ENCODE assay signal across 38 mouse cellular contexts in genomic region chr6:72315384-72315783, GRCm38 (mm10). TPM values are rescaled to one million over a fixed set of nuclear protein-coding genes. Genes with fewer than 3 reads are reported as not detected.
DNase-seq lines count a peak whose midpoint lies in the region; ATAC-seq and TF ChIP-seq lines count a peak whose summit lies in the region.
"Had no signal": no experiment of that assay in that cellular context is flagged by ENCODE, and none has a peak within 500 bp of the region (broad histone marks: within the 10 kb centered on the region; RNA-seq: fewer than 3 reads in every experiment).

No protein-coding gene starts in this region.

- ATAC-seq in heart, embryonic 13.5 days (ENCODE audit: extremely low read depth, insufficient number of reproducible peaks, low FRiP score, low TSS enrichment): no peak
- ATAC-seq in lung, embryonic 15.5 days (ENCODE audit: borderline replicate concordance, extremely low read depth, low FRiP score, low TSS enrichment): no peak
- ATAC-seq: forebrain, embryonic 14.5 days; inflammation-experienced regulatory T-cells, adult 6 months; midbrain, embryonic 16.5 days had no signal

- no peak for TF ChIP-seq RAD21 in MEL (IDR thresholded peaks at IDR 0.05; ENCODE audit: low read depth, low read length)

- H3K9ac ChIP-seq in heart, embryonic 13.5 days: 0 out of 2 replicates have a peak overlapping the region, but pooled peaks have one; percentile 24
- H3K9ac ChIP-seq in lung, embryonic 15.5 days: no peak overlapping the region
- no peak overlapping the region for H3K9ac ChIP-seq in MEL (ENCODE audit: control insufficient read depth, low read depth, low read length, poor library complexity, severe bottlenecking)
- H3K9ac ChIP-seq: embryonic facial prominence, embryonic 12.5 days; hindbrain, embryonic 15.5 days; limb, embryonic 13.5 days had no signal

- no peaks in the 10 kb centered on the region for H3K79me2 ChIP-seq in MEL (ENCODE audit: control insufficient read depth, insufficient read depth, low read length, poor library complexity)

- no peak overlapping the region for H3K4me3 ChIP-seq in heart, embryonic 13.5 days
- no peak overlapping the region for H3K4me3 ChIP-seq in lung, embryonic 15.5 days
- no peak overlapping the region for H3K4me3 ChIP-seq in MEL (ENCODE audit: control insufficient read depth in 1 of 2, insufficient read depth in 1 of 2, low read depth in 2 of 2, low read length in 2 of 2)
- H3K4me3 ChIP-seq: embryonic facial prominence, embryonic 12.5 days; hindbrain, embryonic 10.5 days; hindbrain, embryonic 15.5 days; layer of hippocampus, adult 2 months; left cerebral cortex, adult 2 months; limb, embryonic 13.5 days had no signal

- peaks cover 40% of the 10 kb centered on the region for H3K4me1 ChIP-seq in heart, embryonic 13.5 days
- H3K4me1 ChIP-seq in lung, embryonic 15.5 days: no peaks in the 10 kb centered on the region
- H3K4me1 ChIP-seq in MEL (ENCODE audit: control insufficient read depth in 1 of 2, insufficient read depth in 2 of 2, low read length in 2 of 2): no peaks in the 10 kb centered on the region
- H3K4me1 ChIP-seq: embryonic facial prominence, embryonic 12.5 days; hindbrain, embryonic 10.5 days; hindbrain, embryonic 15.5 days; limb, embryonic 13.5 days had no signal

- H3K4me2 ChIP-seq in heart, embryonic 13.5 days: no peak overlapping the region
- H3K4me2 ChIP-seq in lung, embryonic 15.5 days: no peak overlapping the region
- H3K4me2 ChIP-seq: embryonic facial prominence, embryonic 12.5 days; hindbrain, embryonic 15.5 days; limb, embryonic 13.5 days; liver, embryonic 11.5 days; midbrain, embryonic 11.5 days had no signal

- H3K36me3 ChIP-seq in heart, embryonic 13.5 days: peaks cover 46% of the 10 kb centered on the region
- H3K36me3 ChIP-seq in lung, embryonic 15.5 days: peaks cover 41% of the 10 kb centered on the region
- H3K36me3 ChIP-seq in MEL (ENCODE audit: control insufficient read depth in 1 of 2, insufficient read depth in 2 of 2, low read length in 2 of 2): peaks cover 0 to 13% of the 10 kb centered on the region in 2 experiments; a peak in 2 of 4 replicates

- no peak for TF ChIP-seq CTCF in MEL (IDR thresholded peaks at IDR 0.05 in 2 of 3, conservative IDR thresholded peaks at IDR 0.05 in 1 of 3; ENCODE audit: control insufficient read depth in 1 of 3, insufficient read depth in 1 of 3, low read depth in 2 of 3, low read length in 3 of 3, poor library complexity in 1 of 3, severe bottlenecking in 1 of 3)

- peak overlapping the region; percentile 71 for H3K27ac ChIP-seq in heart, embryonic 13.5 days (replicated peaks)
- H3K27ac ChIP-seq in lung, embryonic 15.5 days: 0 out of 2 replicates have a peak overlapping the region, but pooled peaks have one; percentile 8
- no peak overlapping the region for H3K27ac ChIP-seq in MEL (ENCODE audit: control insufficient read depth, low read depth, low read length)
- H3K27ac ChIP-seq: embryonic facial prominence, embryonic 12.5 days; hindbrain, embryonic 10.5 days; hindbrain, embryonic 15.5 days; layer of hippocampus, adult 2 months; left cerebral cortex, adult 2 months; limb, embryonic 13.5 days; macrophage had no signal

- TF ChIP-seq POLR2A in MEL (IDR thresholded peaks at IDR 0.05; ENCODE audit: control insufficient read depth in 1 of 2, insufficient read depth in 1 of 2, low read depth in 1 of 2, low read length in 2 of 2, poor library complexity in 1 of 2): no peak

- no peak for DNase-seq in heart, adult 18-20 months
- DNase-seq in lung, postnatal 25 days (ENCODE audit: low spot score): no peak
- no peak for DNase-seq in MEL (ENCODE audit: low read depth, low spot score)
- peak; percentile 8 for DNase-seq in adipocyte (ENCODE audit: low spot score)
- no peak for DNase-seq in cerebellum, adult 11 months
- DNase-seq: adrenal gland, postnatal 14 days; cerebellum, adult 11-12 months; cerebellum, adult 9-11 months; embryo, embryonic 11 days; right cerebral cortex, postnatal 25 days; spleen, adult 18-20 months; thymus, adult 18-20 months; thymus, postnatal 25 days had no signal

- 63% methylated on average over 2 of the region's 2 CpGs for WGBS in heart, embryonic 13.5 days
- 67% methylated on average over 2 of the region's 2 CpGs for WGBS in lung, embryonic 15.5 days

- no peak for TF ChIP-seq EP300 in MEL (IDR thresholded peaks at IDR 0.05; ENCODE audit: low read depth in 1 of 2, low read length in 2 of 2)

- H3K27me3 ChIP-seq in heart, embryonic 13.5 days (replicated peaks): no peaks in the 10 kb centered on the region
- H3K27me3 ChIP-seq in lung, embryonic 15.5 days: no peaks in the 10 kb centered on the region
- no peaks in the 10 kb centered on the region for H3K27me3 ChIP-seq in MEL (ENCODE audit: control insufficient read depth in 1 of 2, insufficient read depth in 2 of 2, low read length in 2 of 2)
- H3K27me3 ChIP-seq: CH12.LX; embryonic facial prominence, embryonic 12.5 days; hindbrain, embryonic 15.5 days; limb, embryonic 13.5 days had no signal

- no peaks in the 10 kb centered on the region for H3K9me3 ChIP-seq in heart, embryonic 13.5 days
- H3K9me3 ChIP-seq in lung, embryonic 15.5 days: no peaks in the 10 kb centered on the region
- H3K9me3 ChIP-seq in MEL (replicated peaks; ENCODE audit: insufficient read depth, low read length): no peaks in the 10 kb centered on the region
- H3K9me3 ChIP-seq: embryonic facial prominence, embryonic 12.5 days; hindbrain, embryonic 10.5 days; hindbrain, embryonic 15.5 days; limb, embryonic 13.5 days had no signal

TF ChIP-seq in MEL, 35 proteins besides CTCF, POLR2A, EP300 and RAD21:
- TF ChIP-seq E2F4 (IDR thresholded peaks at IDR 0.05; ENCODE audit: borderline replicate concordance, low read depth, low read length) (no peak), POLR2AphosphoS2 (IDR thresholded peaks at IDR 0.05; ENCODE audit: low read length) (0 out of 2 replicates have a peak, but pooled peaks have one; percentile 27)

RNA-seq across cellular contexts. Expression of gene Sftpb, which starts 11.0 kb away (rescaled TPM):
- 0.17 and 1.1 TPM in 2 replicates for polyA plus RNA-seq in heart, embryonic 13.5 days (2015; fragmentation: Nextera tagmentation; extraction: Ambion mirVana)
- not detected for total RNA-seq in heart, adult 18-20 months (2021)
- 73.4 and 93.8 TPM in 2 replicates for polyA plus RNA-seq in lung, embryonic 15.5 days (2015; fragmentation: Nextera tagmentation; extraction: Ambion mirVana)
- total RNA-seq in MEL (2012; rRNA removed): not detected in 2 replicates
- not detected for polyA plus RNA-seq in MEL (2012; ENCODE audit: insufficient read depth in 1 of 2, insufficient read length in 2 of 2, low read depth in 1 of 2, low replicate concordance in 2 of 2, missing spikeins in 1 of 2)
- total RNA-seq: CH12.LX; ES-E14; gastrocnemius, adult 18-20 months; layer of hippocampus, adult 2 months; layer of hippocampus, postnatal 14 days; left cerebral cortex, adult 2 months; left cerebral cortex, postnatal 36 days; neutrophil, adult 5-6 weeks had no signal
- polyA plus RNA-seq: C2C12; embryonic facial prominence, embryonic 12.5 days; forebrain, embryonic 14.5 days; hindbrain, embryonic 10.5 days; inflammation-experienced regulatory T-cells, adult 6 months; kidney, adult 2 months; limb, embryonic 13.5 days; liver, embryonic 11.5 days; liver, embryonic 16.5 days; macrophage; midbrain, embryonic 11.5 days; neural tube, embryonic 11.5 days; stomach, embryonic 16.5 days had no signal

RNA-seq across cellular contexts. Expression of gene Usp39, which starts 29.6 kb away (rescaled TPM):
- 30.7 TPM in 2 replicates for polyA plus RNA-seq in heart, embryonic 13.5 days (2015; fragmentation: Nextera tagmentation; extraction: Ambion mirVana)
- total RNA-seq in heart, adult 18-20 months (2021): 10 to 100 TPM; 15.9 to 16.1 TPM
- polyA plus RNA-seq in lung, embryonic 15.5 days (2015; fragmentation: Nextera tagmentation; extraction: Ambion mirVana): 45.1 and 49.6 TPM in 2 replicates
- 106 and 113 TPM in 2 replicates for total RNA-seq in MEL (2012; rRNA removed)
- 100 to 1,000 TPM in 1 of 2 experiments, not detected in 1; 103 TPM for polyA plus RNA-seq in MEL (2012; ENCODE audit: insufficient read depth in 1 of 2, insufficient read length in 2 of 2, low read depth in 1 of 2, low replicate concordance in 2 of 2, missing spikeins in 1 of 2)

RNA-seq across cellular contexts. Expression of gene 0610030E20Rik, which starts 31.7 kb away (rescaled TPM):
- polyA plus RNA-seq in heart, embryonic 13.5 days (2015; fragmentation: Nextera tagmentation; extraction: Ambion mirVana): 16.8 and 17.9 TPM in 2 replicates
- 1 to 10 TPM; 8.4 to 8.5 TPM for total RNA-seq in heart, adult 18-20 months (2021)
- 27.4 and 28.2 TPM in 2 replicates for polyA plus RNA-seq in lung, embryonic 15.5 days (2015; fragmentation: Nextera tagmentation; extraction: Ambion mirVana)
- total RNA-seq in MEL (2012; rRNA removed): 13.8 and 14.2 TPM in 2 replicates
- 10 to 100 TPM in 1 of 2 experiments, not detected in 1; 28.5 TPM for polyA plus RNA-seq in MEL (2012; ENCODE audit: insufficient read depth in 1 of 2, insufficient read length in 2 of 2, low read depth in 1 of 2, low replicate concordance in 2 of 2, missing spikeins in 1 of 2)

RNA-seq across cellular contexts. Expression of gene Tmem150a, which starts 39.9 kb away (rescaled TPM):
- polyA plus RNA-seq in heart, embryonic 13.5 days (2015; fragmentation: Nextera tagmentation; extraction: Ambion mirVana): 13.4 and 15.1 TPM in 2 replicates
- 10 to 100 TPM; 20.0 to 22.6 TPM for total RNA-seq in heart, adult 18-20 months (2021)
- polyA plus RNA-seq in lung, embryonic 15.5 days (2015; fragmentation: Nextera tagmentation; extraction: Ambion mirVana): 12.1 and 12.2 TPM in 2 replicates
- 0.15 and 0.16 TPM in 2 replicates for total RNA-seq in MEL (2012; rRNA removed)
- 1 to 10 TPM in 1 of 2 experiments, not detected in 1; 2.5 TPM for polyA plus RNA-seq in MEL (2012; ENCODE audit: insufficient read depth in 1 of 2, insufficient read length in 2 of 2, low read depth in 1 of 2, low replicate concordance in 2 of 2, missing spikeins in 1 of 2)

RNA-seq across cellular contexts. Expression of gene Rnf181, which starts 51.4 kb away (rescaled TPM):
- polyA plus RNA-seq in heart, embryonic 13.5 days (2015; fragmentation: Nextera tagmentation; extraction: Ambion mirVana): 88.4 and 104 TPM in 2 replicates
- 10 to 100 TPM; 37.5 to 41.6 TPM for total RNA-seq in heart, adult 18-20 months (2021)
- polyA plus RNA-seq in lung, embryonic 15.5 days (2015; fragmentation: Nextera tagmentation; extraction: Ambion mirVana): 130 and 137 TPM in 2 replicates
- total RNA-seq in MEL (2012; rRNA removed): 47.2 and 50.7 TPM in 2 replicates
- polyA plus RNA-seq in MEL (2012; ENCODE audit: insufficient read depth in 1 of 2, insufficient read length in 2 of 2, low read depth in 1 of 2, low replicate concordance in 2 of 2, missing spikeins in 1 of 2): 100 to 1,000 TPM; 107 to 268 TPM

Comparison
In these comparisons a context has a peak if more than half of its experiments do, and no peak if none do; other contexts are left out.
1. RNA of gene Sftpb, which starts 11.0 kb away (polyA plus RNA-seq): 73.4 to 93.8 TPM in lung, embryonic 15.5 days; 0.17 to 1.1 TPM in heart, embryonic 13.5 days and not detected in MEL; every median in the first group is over 10 times any median in the second.